Mouse (Mus musculus): Measurements from ENCODE around the gene Wnk2. TPM values are rescaled to one million over a fixed set of nuclear protein-coding genes. Genes with fewer than 3 reads are reported as not detected.

Wnk2 gene
- polyA plus RNA-seq, 1 experiment from 2014 or later = 2.1 TPM

- WGBS = under 1% methylated on average over 89 of the region's 98 CpGs
- ATAC-seq (ENCODE audit: low FRiP score, low read depth) = peak; percentile 42
- peaks cover 79% of the 10 kb centered on the region for H3K27me3 ChIP-seq
- H3K9me3 ChIP-seq = no peaks in the 10 kb centered on the region
- no peaks in the 10 kb centered on the region for H3K36me3 ChIP-seq
- peak overlapping the region; percentile 65 for H3K4me3 ChIP-seq
- peak overlapping the region; percentile 68 for H3K9ac ChIP-seq
- H3K4me1 ChIP-seq = peaks cover 32% of the 10 kb centered on the region
- H3K4me2 ChIP-seq (replicated peaks) = peak overlapping the region; percentile 92
- no peak overlapping the region for H3K27ac ChIP-seq
These were observed 582 bp downstream of the Wnk2 start for GRCm38 (mm10) chr13:49147007-49147857.

GRCm38 (mm10) chr13:49146698-49147006, 1.2 kb downstream of the Wnk2 start:
- no peaks in the 10 kb centered on the region for H3K36me3 ChIP-seq
- 0 out of 2 replicates have a peak, but pooled peaks have one; percentile 5 for ATAC-seq (ENCODE audit: low FRiP score, low read depth)
- H3K9ac ChIP-seq = peak overlapping the region; percentile 68
- peaks cover 32% of the 10 kb centered on the region for H3K4me1 ChIP-seq
- peak overlapping the region; percentile 92 for H3K4me2 ChIP-seq (replicated peaks)
- H3K4me3 ChIP-seq = peak overlapping the region; percentile 65
- peaks cover 81% of the 10 kb centered on the region for H3K27me3 ChIP-seq
- H3K9me3 ChIP-seq = no peaks in the 10 kb centered on the region
- H3K27ac ChIP-seq = no peak overlapping the region
- WGBS = under 1% methylated on average over 38 of the region's 44 CpGs

GRCm38 (mm10) chr13:49146040-49146697, 1.6 kb downstream of the Wnk2 start:
- no peak overlapping the region for H3K27ac ChIP-seq
- peak overlapping the region; percentile 65 for H3K4me3 ChIP-seq
- no peak for ATAC-seq (ENCODE audit: low FRiP score, low read depth)
- H3K9ac ChIP-seq = peak overlapping the region; percentile 68; the same call in 1 of the 2 replicates
- no peaks in the 10 kb centered on the region for H3K36me3 ChIP-seq
- H3K27me3 ChIP-seq = peaks cover 81% of the 10 kb centered on the region
- no peaks in the 10 kb centered on the region for H3K9me3 ChIP-seq
- H3K4me2 ChIP-seq (replicated peaks) = peak overlapping the region; percentile 92
- 22% methylated on average over 17 of the region's 17 CpGs for WGBS
- peaks cover 32% of the 10 kb centered on the region for H3K4me1 ChIP-seq

- peaks cover 74% of the 10 kb centered on the region for H3K27me3 ChIP-seq
- WGBS = 32% methylated on average over 7 of the region's 7 CpGs
- no peak overlapping the region for H3K27ac ChIP-seq
- no peak overlapping the region for H3K9ac ChIP-seq
- H3K4me3 ChIP-seq = peak overlapping the region; percentile 65; the same call in 1 of the 2 replicates
- H3K4me1 ChIP-seq = peaks cover 32% of the 10 kb centered on the region
- H3K4me2 ChIP-seq (replicated peaks) = peak overlapping the region; percentile 31
- no peaks in the 10 kb centered on the region for H3K36me3 ChIP-seq
- ATAC-seq (ENCODE audit: low FRiP score, low read depth) = no peak
- no peaks in the 10 kb centered on the region for H3K9me3 ChIP-seq
These were observed 2.4 kb downstream of the Wnk2 start for GRCm38 (mm10) chr13:49145396-49145795.

- no peak for ATAC-seq (ENCODE audit: low FRiP score, low read depth)
- H3K27me3 ChIP-seq = peaks cover 64% of the 10 kb centered on the region
- H3K4me3 ChIP-seq = no peak overlapping the region
- no peaks in the 10 kb centered on the region for H3K36me3 ChIP-seq
- H3K4me2 ChIP-seq (replicated peaks) = no peak overlapping the region
- peaks cover 32% of the 10 kb centered on the region for H3K4me1 ChIP-seq
- no peaks in the 10 kb centered on the region for H3K9me3 ChIP-seq
- H3K9ac ChIP-seq = no peak overlapping the region
- H3K27ac ChIP-seq = no peak overlapping the region
- 45% methylated on average over 6 of the region's 6 CpGs for WGBS
These were observed 3.4 kb downstream of the Wnk2 start for GRCm38 (mm10) chr13:49144451-49144850.

GRCm38 (mm10) chr13:49143323-49143722, 4.5 kb downstream of the Wnk2 start:
- 86% methylated on average over 7 of the region's 7 CpGs for WGBS
- no peak overlapping the region for H3K4me3 ChIP-seq
- H3K9me3 ChIP-seq = no peaks in the 10 kb centered on the region
- no peaks in the 10 kb centered on the region for H3K36me3 ChIP-seq
- ATAC-seq (ENCODE audit: low FRiP score, low read depth) = no peak
- no peak overlapping the region for H3K27ac ChIP-seq
- no peak overlapping the region for H3K4me2 ChIP-seq (replicated peaks)
- H3K9ac ChIP-seq = no peak overlapping the region
- peaks cover 53% of the 10 kb centered on the region for H3K27me3 ChIP-seq
- peaks cover 32% of the 10 kb centered on the region for H3K4me1 ChIP-seq

- H3K27ac ChIP-seq = no peak overlapping the region
- H3K4me2 ChIP-seq (replicated peaks) = no peak overlapping the region
- peaks cover 44% of the 10 kb centered on the region for H3K27me3 ChIP-seq
- H3K4me1 ChIP-seq = peaks cover 27% of the 10 kb centered on the region
- no peaks in the 10 kb centered on the region for H3K36me3 ChIP-seq
- no peak overlapping the region for H3K9ac ChIP-seq
- no peak overlapping the region for H3K4me3 ChIP-seq
- no peak for ATAC-seq (ENCODE audit: low FRiP score, low read depth)
- H3K9me3 ChIP-seq = no peaks in the 10 kb centered on the region
- WGBS = 75% methylated on average over 5 of the region's 5 CpGs
These were observed 5.4 kb downstream of the Wnk2 start for GRCm38 (mm10) chr13:49142396-49142795.

- 0 out of 2 replicates have a peak overlapping the region, but pooled peaks have one; percentile 8 for H3K9ac ChIP-seq
- WGBS = 72% methylated on average over 4 of the region's 4 CpGs
- no peak for ATAC-seq (ENCODE audit: low FRiP score, low read depth)
These were observed 7.2 kb downstream of the Wnk2 start for GRCm38 (mm10) chr13:49140567-49140966.

GRCm38 (mm10) chr13:49134491-49134890, 13.3 kb downstream of the Wnk2 start:
- no peaks in the 10 kb centered on the region for H3K36me3 ChIP-seq
- peaks cover 27% of the 10 kb centered on the region for H3K4me1 ChIP-seq
- 91% methylated on average over 11 of the region's 11 CpGs for WGBS
- no peak for ATAC-seq (ENCODE audit: low FRiP score, low read depth)
- no peaks in the 10 kb centered on the region for H3K9me3 ChIP-seq
- H3K4me3 ChIP-seq = no peak overlapping the region
- H3K27ac ChIP-seq = no peak overlapping the region
- H3K27me3 ChIP-seq = no peaks in the 10 kb centered on the region; the same call in 1 of the 2 replicates
- H3K4me2 ChIP-seq (replicated peaks) = no peak overlapping the region
- H3K9ac ChIP-seq = no peak overlapping the region

More at GRCm38 (mm10) chr13:49140567-49140966, 7.2 kb downstream of the Wnk2 start:
- Histone ChIP-seq H3K4me3 (no peak overlapping the region), H3K36me3 (no peaks in the 10 kb centered on the region), H3K9me3 (no peaks in the 10 kb centered on the region), H3K4me2 (replicated peaks) (no peak overlapping the region), H3K27me3 (peaks cover 25% of the 10 kb centered on the region), H3K27ac (no peak overlapping the region), H3K4me1 (peaks cover 16% of the 10 kb centered on the region)

- no peaks in the 10 kb centered on the region; the same call in 1 of the 2 replicates for H3K27me3 ChIP-seq
- no peak for ATAC-seq (ENCODE audit: low FRiP score, low read depth)
- WGBS = 73% methylated on average over 4 of the region's 4 CpGs
- H3K4me2 ChIP-seq (replicated peaks) = no peak overlapping the region
- no peaks in the 10 kb centered on the region for H3K9me3 ChIP-seq
- H3K27ac ChIP-seq = no peak overlapping the region
- H3K4me3 ChIP-seq = no peak overlapping the region
- H3K4me1 ChIP-seq = peaks cover 31% of the 10 kb centered on the region
- H3K9ac ChIP-seq = no peak overlapping the region
- H3K36me3 ChIP-seq = no peaks in the 10 kb centered on the region
These were observed 14.7 kb downstream of the Wnk2 start for GRCm38 (mm10) chr13:49133125-49133524.

- H3K36me3 ChIP-seq = no peaks in the 10 kb centered on the region
- H3K4me1 ChIP-seq = peaks cover 40% of the 10 kb centered on the region
- H3K27me3 ChIP-seq = no peaks in the 10 kb centered on the region; the same call in 1 of the 2 replicates
- ATAC-seq (ENCODE audit: low FRiP score, low read depth) = no peak
- no peak overlapping the region for H3K4me2 ChIP-seq (replicated peaks)
- WGBS = 83% methylated on average over 7 of the region's 7 CpGs
- H3K4me3 ChIP-seq = no peak overlapping the region
- H3K27ac ChIP-seq = no peak overlapping the region
- H3K9me3 ChIP-seq = no peaks in the 10 kb centered on the region
- H3K9ac ChIP-seq = no peak overlapping the region
These were observed 15.7 kb downstream of the Wnk2 start for GRCm38 (mm10) chr13:49131946-49132687.
